Mouse (Mus musculus): ENCODE data around the gene Snrpc. TPM values are rescaled to one million over a fixed set of nuclear protein-coding genes. Genes with fewer than 3 reads are reported as not detected.

The Snrpc gene
- polyA plus RNA-seq, 1 experiment: 81.7 TPM

DNA sequence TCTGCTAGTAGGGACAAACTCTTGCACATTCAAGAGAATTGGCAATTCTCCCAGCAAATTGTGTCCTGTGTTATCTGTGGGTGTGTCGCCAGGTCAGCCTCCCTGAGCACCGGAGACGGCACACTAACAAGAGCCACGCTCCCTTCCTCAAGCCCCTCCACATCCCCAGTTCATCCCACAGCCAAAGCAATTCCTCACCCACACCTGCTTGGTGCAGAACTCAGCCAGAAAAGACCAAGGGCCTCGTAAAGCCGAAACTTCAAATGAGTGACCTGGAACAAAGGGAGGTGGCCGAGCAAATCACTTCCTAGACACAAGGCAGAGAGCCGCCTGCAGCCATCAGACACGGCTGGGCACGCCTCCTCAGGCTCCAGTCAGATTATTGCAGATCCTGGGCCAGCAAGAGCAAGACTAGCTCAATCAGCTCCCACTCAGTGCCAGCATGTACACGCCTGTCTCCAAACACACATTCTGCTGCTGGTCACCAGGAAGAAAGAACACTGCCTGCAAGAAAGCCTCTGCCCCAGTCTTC is 40.5 kb upstream of the Snrpc start:
- H3K4me3 ChIP-seq (replicated peaks; ENCODE audit: insufficient read depth, low read depth, low read length): no peak overlapping the region
- 10% methylated on average over 11 of the region's 11 CpGs for WGBS

GRCm38 (mm10) chr17:27799771-27800584 is 38.0 kb upstream of the Snrpc start:
- peaks cover 29% of the 10 kb centered on the region for H3K4me1 ChIP-seq (ENCODE audit: control insufficient read depth, insufficient read depth, low read length)
- H3K27ac ChIP-seq (ENCODE audit: insufficient read depth, low read length): no peak overlapping the region
- TF ChIP-seq CTCF (IDR thresholded peaks at IDR 0.05; ENCODE audit: borderline replicate concordance, insufficient read depth, low read depth, low read length): no peak
- TF ChIP-seq POLR2A (IDR thresholded peaks at IDR 0.05; ENCODE audit: borderline replicate concordance, insufficient read depth, low read length): no peak
- 51% methylated on average over 16 of the region's 16 CpGs for WGBS
- no peaks in the 10 kb centered on the region for H3K27me3 ChIP-seq (ENCODE audit: control insufficient read depth, insufficient read depth, low read length)
- DNase-seq: no peak
- H3K4me3 ChIP-seq (replicated peaks; ENCODE audit: insufficient read depth, low read depth, low read length): no peak overlapping the region

More for the DNA sequence above, 40.5 kb upstream of the Snrpc start:
- Histone ChIP-seq H3K27me3 (ENCODE audit: control insufficient read depth, insufficient read depth, low read length) (no peaks in the 10 kb centered on the region), H3K4me1 (ENCODE audit: control insufficient read depth, insufficient read depth, low read length) (peaks cover 20% of the 10 kb centered on the region), H3K27ac (ENCODE audit: insufficient read depth, low read length) (no peak overlapping the region)
- peak; percentile 39 to 42 for DNase-seq
- no peak for TF ChIP-seq POLR2A (IDR thresholded peaks at IDR 0.05; ENCODE audit: borderline replicate concordance, insufficient read depth, low read length)
- TF ChIP-seq CTCF (IDR thresholded peaks at IDR 0.05; ENCODE audit: borderline replicate concordance, insufficient read depth, low read depth, low read length): no peak

GRCm38 (mm10) chr17:27800710-27801648 is 37.0 kb upstream of the Snrpc start:
- H3K27ac ChIP-seq (ENCODE audit: insufficient read depth, low read length): no peak overlapping the region
- WGBS: 80% methylated on average over 9 of the region's 9 CpGs

DNA sequence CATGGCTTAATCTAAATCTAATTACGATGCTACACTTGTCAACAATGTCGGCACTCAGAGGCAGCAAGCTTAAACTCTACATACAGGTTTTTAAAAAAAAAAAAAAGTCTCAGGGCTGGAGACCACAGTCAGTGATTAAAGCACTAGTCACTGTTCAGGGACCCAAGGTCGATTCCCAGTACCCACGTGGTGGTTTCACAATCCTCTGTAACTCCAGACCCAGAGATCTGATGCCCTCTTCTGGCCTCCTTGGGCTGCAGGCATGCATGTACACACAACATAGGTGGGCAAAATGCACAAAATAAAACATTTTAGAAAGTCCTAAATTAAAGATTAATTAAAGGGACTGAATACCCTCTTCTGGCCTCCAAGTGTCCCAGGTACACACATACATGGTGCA is 34.2 kb upstream of the Snrpc start:
- no peaks in the 10 kb centered on the region for H3K27me3 ChIP-seq (ENCODE audit: control insufficient read depth, insufficient read depth, low read length)
- DNase-seq: no peak
- H3K27ac ChIP-seq (ENCODE audit: insufficient read depth, low read length): no peak overlapping the region
- no peak overlapping the region for H3K4me3 ChIP-seq (replicated peaks; ENCODE audit: insufficient read depth, low read depth, low read length)
- TF ChIP-seq POLR2A (IDR thresholded peaks at IDR 0.05; ENCODE audit: borderline replicate concordance, insufficient read depth, low read length) (no peak), CTCF (IDR thresholded peaks at IDR 0.05; ENCODE audit: borderline replicate concordance, insufficient read depth, low read depth, low read length) (no peak)
- H3K4me1 ChIP-seq (ENCODE audit: control insufficient read depth, insufficient read depth, low read length): peaks cover 20% of the 10 kb centered on the region
- 80% methylated on average over 4 of the region's 4 CpGs for WGBS

More at GRCm38 (mm10) chr17:27800710-27801648, 37.0 kb upstream of the Snrpc start:
- no peak overlapping the region for H3K4me3 ChIP-seq (replicated peaks; ENCODE audit: insufficient read depth, low read depth, low read length)
- H3K27me3 ChIP-seq (ENCODE audit: control insufficient read depth, insufficient read depth, low read length): no peaks in the 10 kb centered on the region
- H3K4me1 ChIP-seq (ENCODE audit: control insufficient read depth, insufficient read depth, low read length): peaks cover 33% of the 10 kb centered on the region
- no peak for DNase-seq
- TF ChIP-seq POLR2A (IDR thresholded peaks at IDR 0.05; ENCODE audit: borderline replicate concordance, insufficient read depth, low read length): no peak
- TF ChIP-seq CTCF (IDR thresholded peaks at IDR 0.05; ENCODE audit: borderline replicate concordance, insufficient read depth, low read depth, low read length): no peak

- TF ChIP-seq CTCF (IDR thresholded peaks at IDR 0.05; ENCODE audit: borderline replicate concordance, insufficient read depth, low read depth, low read length): no peak
- no peak for TF ChIP-seq POLR2A (IDR thresholded peaks at IDR 0.05; ENCODE audit: borderline replicate concordance, insufficient read depth, low read length)
- peak overlapping the region; percentile 84; the same call in 1 of the 2 replicates for H3K27ac ChIP-seq (ENCODE audit: insufficient read depth, low read length)
- H3K4me1 ChIP-seq (ENCODE audit: control insufficient read depth, insufficient read depth, low read length): peaks cover 20% of the 10 kb centered on the region
- 67% methylated on average over 7 of the region's 7 CpGs for WGBS
- no peaks in the 10 kb centered on the region for H3K27me3 ChIP-seq (ENCODE audit: control insufficient read depth, insufficient read depth, low read length)
- DNase-seq: no peak
- H3K4me3 ChIP-seq (replicated peaks; ENCODE audit: insufficient read depth, low read depth, low read length): no peak overlapping the region
These were observed 33.7 kb upstream of the Snrpc start for GRCm38 (mm10) chr17:27804156-27804690.

DNA sequence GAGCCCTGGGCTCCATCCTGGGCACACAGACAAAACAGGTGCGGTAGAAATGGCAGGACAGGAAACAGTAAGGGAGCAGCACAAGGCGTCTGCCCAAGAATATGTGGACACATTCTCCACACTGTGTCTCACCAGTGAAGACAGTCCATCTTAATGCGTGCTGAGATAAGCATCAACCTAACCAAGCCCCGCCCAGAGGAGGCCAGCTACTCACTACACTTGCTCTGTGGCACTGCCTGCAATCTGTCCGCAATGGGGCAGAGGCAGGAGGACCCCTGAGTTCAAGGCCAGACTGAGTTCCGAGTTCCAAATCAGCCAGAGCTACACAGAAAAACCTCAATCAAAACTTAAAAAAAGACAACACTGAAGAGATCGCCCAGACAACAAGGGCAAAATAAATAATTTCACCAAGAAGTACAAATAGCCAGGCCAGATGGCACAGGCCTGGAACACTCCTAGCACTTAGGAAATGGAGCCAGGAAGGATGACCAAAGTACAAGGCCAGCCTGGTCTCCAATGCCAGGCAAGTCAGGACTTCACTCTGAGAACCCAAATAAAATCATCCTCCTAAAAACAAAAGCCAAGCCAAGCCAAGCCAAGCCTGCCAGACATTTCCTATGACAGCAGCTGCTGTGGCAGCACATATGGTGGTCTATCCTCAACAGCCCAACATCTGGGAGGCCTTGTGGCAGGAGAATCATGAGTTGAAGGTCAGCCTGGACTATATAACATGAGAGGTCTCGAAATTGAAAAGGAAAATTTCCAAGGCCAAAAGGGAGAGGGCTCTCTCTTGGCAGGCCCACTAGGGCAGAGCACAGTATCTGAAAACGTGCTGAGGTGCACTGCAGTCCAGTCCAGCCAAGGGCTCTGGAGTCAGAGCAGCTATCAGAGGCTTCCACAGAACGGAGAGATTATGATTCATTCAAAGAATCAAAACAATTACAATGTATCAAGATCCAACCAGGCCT is 32.9 kb upstream of the Snrpc start:
- Histone ChIP-seq H3K4me1 (ENCODE audit: control insufficient read depth, insufficient read depth, low read length) (peaks cover 16% of the 10 kb centered on the region), H3K27ac (ENCODE audit: insufficient read depth, low read length) (peak overlapping the region; percentile 84), H3K27me3 (ENCODE audit: control insufficient read depth, insufficient read depth, low read length) (no peaks in the 10 kb centered on the region), H3K4me3 (replicated peaks; ENCODE audit: insufficient read depth, low read depth, low read length) (no peak overlapping the region)
- 21% methylated on average over 10 of the region's 10 CpGs for WGBS
- TF ChIP-seq POLR2A (IDR thresholded peaks at IDR 0.05; ENCODE audit: borderline replicate concordance, insufficient read depth, low read length): no peak
- no peak for TF ChIP-seq CTCF (IDR thresholded peaks at IDR 0.05; ENCODE audit: borderline replicate concordance, insufficient read depth, low read depth, low read length)
- peak; percentile 61 to 81 for DNase-seq
